Mouse (Mus musculus): Measurements from ENCODE around the gene Traf5.
A peak's percentile ranks its signal among the peaks of the same experiment; 100 is the strongest.

Gene Traf5

GRCm38 (mm10) chr1:192090689-192091567 is 1.4 kb downstream of the Traf5 start:
- no peak for DNase-seq

- no peak for DNase-seq
Observed at GRCm38 (mm10) chr1:192090281-192090680, 2.1 kb downstream of the Traf5 start.

GRCm38 (mm10) chr1:192089208-192090166 is 2.9 kb downstream of the Traf5 start:
- no peak for DNase-seq

DNA sequence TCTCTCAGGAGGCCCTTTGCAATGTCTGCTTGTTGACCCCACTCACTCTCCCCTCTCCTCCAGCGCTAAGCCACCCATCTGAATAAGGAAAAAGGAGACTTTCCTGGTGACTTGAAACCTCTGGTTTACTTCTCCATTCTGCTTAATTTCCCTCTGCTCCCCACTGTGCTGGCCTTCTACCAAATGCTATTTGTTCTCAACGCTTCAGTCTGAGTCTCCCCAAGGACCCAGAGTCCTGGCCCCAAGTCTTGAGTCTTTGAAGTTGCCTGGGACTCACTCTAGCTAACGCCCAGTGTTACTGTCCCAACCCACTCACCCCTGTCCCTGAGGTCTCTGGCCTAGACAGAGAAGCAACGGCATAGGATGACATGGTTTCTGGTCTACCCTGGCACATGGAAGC is 4.3 kb downstream of the Traf5 start:
- DNase-seq: no peak

DNA sequence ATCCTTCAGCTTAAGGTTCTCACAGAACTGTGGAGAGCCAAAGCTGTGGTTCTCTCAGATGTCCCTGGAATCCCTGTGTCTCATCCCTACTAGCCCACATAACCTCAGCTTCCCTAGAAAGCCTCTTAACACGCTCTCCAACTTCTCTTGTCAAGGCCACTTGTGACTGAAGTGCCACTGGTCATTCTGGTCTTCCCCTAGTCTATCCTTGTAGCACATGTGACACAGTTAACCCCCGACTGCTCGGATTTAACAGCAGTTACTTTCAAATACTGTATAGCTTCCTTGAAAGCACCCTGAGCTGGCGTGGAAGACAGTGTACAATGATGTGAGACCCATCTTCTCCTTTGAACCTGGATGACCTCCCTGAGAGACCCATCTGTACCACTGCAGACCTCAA is 5.3 kb downstream of the Traf5 start:
- no peak for DNase-seq

- DNase-seq: no peak
Observed at GRCm38 (mm10) chr1:192086279-192087037, 5.9 kb downstream of the Traf5 start.

GRCm38 (mm10) chr1:192085218-192085617 is 7.1 kb downstream of the Traf5 start:
- no peak for DNase-seq

DNA sequence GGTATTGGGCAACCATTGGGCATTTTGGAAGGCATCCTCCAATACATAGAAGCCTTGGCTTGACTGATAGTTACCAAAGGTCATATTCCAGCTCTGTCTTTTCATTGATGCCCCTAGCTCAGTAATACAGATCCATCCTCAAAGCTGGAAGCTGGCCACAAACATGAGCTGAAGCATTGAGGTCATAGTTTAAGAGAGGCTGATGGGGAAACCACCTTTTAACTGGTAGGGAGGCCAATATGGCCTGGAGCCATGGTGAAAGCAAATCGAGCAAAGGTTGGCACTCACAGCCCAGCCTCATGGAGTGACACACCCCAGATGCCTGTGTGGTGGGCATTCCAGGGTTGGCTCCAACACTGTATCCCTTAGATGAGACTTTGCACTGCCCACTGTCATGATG is 9.7 kb downstream of the Traf5 start:
- DNase-seq: no peak

- no peak for DNase-seq
Observed at GRCm38 (mm10) chr1:192081129-192081528, 11.2 kb downstream of the Traf5 start.

DNA sequence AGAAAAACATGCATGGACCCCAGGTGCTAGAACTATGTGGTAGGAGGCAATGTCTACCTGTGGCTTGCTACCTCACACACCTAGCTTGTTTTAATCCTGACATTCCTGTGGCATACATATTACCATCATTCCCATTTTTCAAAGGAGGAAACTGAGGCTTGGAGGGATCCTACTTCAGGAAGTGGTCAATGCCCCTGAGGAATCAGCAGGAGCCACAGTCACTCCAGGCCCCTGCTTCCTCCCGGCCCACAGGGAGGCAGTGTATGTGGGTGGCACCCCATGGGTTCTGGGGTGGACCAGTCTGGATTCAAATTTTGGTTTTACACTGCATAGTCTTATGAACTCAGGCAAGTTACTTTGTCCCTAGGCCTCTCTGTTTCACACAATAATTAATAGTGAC is 13.2 kb downstream of the Traf5 start:
- DNase-seq: no peak

GRCm38 (mm10) chr1:192078406-192078805 is 14.0 kb downstream of the Traf5 start:
- DNase-seq: peak; percentile 73

GRCm38 (mm10) chr1:192076796-192077535 is 15.4 kb downstream of the Traf5 start:
- DNase-seq: peak; percentile 83

- DNase-seq: no peak
Observed at GRCm38 (mm10) chr1:192076101-192076500, 16.3 kb downstream of the Traf5 start.

GRCm38 (mm10) chr1:192074824-192075223 is 17.5 kb downstream of the Traf5 start:
- no peak for DNase-seq

DNA sequence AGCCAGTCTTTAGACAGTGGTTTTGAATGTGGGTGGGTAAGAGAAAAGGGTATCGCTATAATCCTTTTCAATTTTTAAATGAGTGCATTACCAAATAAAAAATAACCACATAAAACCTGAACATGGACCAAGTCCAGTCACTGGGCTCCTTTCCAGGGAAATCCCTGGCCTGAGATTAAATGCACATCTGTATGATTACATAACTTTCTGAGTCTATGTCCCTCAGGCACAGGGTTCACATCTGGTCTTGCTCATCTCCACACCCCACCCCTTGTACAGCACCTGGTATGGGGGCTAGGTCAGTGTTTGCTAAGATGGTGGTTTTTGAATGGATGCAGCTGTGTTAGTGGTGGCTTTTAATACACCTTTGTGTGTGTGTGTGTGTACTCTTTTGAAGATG is 19.9 kb downstream of the Traf5 start:
- no peak for DNase-seq

DNA sequence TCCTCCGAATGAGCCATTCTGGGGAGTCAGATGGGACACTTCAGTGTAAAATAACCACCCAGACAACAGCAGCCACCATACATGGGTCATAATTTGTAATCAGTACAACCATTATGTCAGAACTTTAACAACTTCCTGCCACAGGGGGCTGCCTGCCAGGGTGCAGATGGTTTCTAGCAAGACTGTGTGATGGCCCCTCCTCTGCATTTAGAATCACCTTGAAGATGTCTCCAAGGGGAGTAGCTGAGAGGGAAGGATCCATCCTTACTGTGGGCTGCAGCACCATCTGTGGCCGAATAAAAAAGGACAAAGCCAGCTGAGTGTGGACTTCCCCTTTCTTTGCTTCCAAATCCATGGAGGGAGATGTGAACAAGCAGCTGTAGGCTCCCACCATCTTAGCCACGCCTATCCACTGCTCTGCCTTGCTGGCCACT is 21.7 kb downstream of the Traf5 start:
- peak; percentile 69 for DNase-seq

- peak; percentile 75 for DNase-seq
Observed at GRCm38 (mm10) chr1:192069971-192070591, 22.3 kb downstream of the Traf5 start.

DNA sequence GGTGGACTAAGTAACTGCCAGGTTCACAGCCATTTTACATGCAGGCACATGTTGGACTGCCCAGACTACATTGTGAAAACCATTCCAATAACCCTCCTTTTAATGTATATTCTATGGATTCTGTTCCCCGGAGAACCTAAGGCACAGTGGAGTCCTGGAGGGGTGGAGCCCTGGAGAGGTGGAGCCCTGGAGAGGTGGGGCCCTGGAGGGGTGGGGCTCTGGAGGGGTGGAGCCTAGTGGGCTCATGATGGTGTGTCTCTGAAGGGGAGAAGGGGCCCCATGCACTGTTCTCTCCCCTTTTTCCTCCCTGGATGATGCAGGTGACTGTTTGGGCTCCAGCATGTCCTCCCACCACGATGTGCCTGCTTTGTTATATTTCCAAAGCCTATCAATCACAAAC is 24.2 kb downstream of the Traf5 start:
- DNase-seq: no peak

DNA sequence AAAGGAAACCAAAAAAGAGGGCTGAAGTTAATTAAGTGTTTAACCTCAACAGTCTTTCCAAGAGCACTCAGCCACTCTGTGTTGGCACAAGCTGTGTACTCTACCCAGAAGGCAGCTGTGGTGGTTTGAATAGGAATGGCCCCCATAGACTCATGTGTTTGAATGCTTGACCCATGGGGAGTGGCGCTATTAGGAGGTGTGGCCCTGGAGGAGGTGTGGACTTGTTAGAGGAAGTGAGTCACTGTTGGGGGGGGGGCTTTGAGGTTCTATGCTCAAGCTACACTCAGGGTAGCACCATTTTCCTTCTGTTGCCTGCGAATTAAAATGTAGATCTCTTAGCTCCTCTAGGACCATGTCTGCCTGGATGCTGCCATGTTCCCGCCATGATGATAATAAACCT is 25.4 kb downstream of the Traf5 start:
- no peak for DNase-seq

DNA sequence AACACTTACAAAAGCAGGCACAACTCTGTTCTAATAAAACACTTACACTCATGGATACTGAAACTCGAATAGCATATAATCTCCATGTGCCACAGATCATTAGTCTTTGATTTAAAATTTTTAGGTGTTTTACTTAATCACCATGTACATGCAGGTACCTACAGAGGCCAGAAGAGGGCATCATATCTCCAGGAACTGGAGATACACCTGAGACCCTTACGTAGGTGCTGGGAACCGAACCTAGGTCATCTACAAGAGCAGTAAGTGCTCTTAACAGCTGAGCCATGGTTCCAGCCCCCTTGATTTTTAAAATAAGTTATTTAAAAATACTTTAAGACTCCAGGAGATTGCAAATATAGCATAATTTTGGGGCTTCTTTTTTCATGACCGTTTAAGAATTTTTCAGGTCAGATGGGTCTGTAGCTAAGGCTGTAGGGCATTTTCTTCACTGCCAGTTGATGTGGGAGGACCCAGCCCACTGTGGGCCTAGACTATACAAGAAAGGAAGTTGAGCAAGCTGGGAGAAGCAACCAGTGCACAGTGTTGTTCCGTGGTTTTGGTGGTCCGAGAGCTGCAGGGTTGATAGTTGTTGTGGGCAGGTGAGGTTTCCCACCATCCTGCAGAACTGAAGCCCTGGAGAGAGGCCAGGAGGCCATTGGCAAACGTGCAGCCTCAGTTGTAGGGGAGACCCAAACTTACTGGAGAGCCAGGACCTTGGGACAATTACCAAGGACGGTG is 29.0 kb downstream of the Traf5 start:
- no peak for DNase-seq

DNA sequence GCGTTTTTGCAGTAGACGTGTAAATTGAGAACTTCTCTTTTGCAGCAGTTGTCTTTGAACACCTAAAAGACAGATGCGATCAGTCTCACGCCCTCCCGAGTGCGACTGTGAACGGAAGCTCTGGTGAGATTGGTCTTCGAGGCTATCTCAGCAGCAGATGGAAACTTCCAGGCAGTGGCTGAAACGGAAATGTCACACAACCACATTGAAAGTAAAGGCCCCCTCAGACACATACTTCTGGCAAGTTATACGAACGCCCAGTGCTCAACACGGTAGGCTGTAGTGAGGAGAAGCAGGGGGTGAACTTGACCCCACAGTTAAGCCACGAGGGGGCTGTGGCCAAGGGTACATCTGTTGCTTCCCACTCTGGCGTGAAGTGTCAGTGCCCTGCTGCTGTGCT is 29.7 kb downstream of the Traf5 start:
- DNase-seq: no peak

Measured in kidney, postnatal 10 days (tissue).